Mouse (Mus musculus) A20 (cell line): ENCODE data around the gene Astn2.

Experiments
- DNase-seq: peaks from one replicate; pipeline ENCODE4 v3.0.0-alpha.2; 2011; ENCODE audit warnings: low read depth, low spot score

Gene Astn2

GRCm38 (mm10) chr4:66404201-66404711 is at the start of gene Astn2:
Astn2 (minus strand) TSS chr4:66404611.
- no peak for DNase-seq

GRCm38 (mm10) chr4:66450115-66450514 is 45.7 kb upstream of the Astn2 start:
- DNase-seq, result no peak

DNA sequence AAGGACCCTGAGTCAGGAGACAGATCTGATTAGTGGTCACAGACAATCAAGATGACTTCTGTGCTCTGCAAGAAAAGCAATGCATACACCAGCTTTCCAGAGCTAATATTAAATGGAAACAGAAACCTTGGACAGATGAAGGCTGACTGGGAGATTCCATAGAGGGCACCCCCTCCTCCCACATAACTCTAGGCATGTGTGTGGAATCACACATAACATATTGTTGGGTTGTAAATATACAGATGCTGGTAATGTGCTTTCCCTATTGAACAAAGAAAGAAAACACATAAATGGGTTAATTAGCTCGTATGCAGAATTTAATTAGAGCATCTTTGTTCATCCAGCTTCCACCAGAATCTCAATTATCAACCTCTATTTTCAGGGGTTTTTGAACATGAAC is 26.8 kb upstream of the Astn2 start:
- DNase-seq, result no peak

DNA sequence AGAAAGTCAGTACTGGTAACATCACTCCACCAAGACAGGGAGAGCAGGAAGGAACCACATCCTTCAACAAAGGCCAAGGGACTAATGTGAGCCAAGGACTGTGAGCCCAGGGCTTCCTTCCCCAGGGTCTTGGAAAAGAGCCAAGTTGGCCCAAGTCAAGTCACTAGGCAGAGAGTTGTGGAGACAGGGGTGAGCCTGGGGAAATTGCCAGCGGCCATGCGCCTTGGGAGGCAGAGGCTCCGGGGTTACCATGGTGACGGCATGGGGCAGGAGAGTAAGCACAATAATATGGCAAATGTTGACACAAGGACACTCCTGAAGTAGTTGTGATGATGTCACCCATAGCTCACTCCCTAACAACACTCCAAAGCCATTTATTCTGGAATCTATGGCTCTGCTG is 21.4 kb upstream of the Astn2 start:
- DNase-seq, result no peak

GRCm38 (mm10) chr4:66414778-66415177 is 10.4 kb upstream of the Astn2 start:
- no peak for DNase-seq

DNA sequence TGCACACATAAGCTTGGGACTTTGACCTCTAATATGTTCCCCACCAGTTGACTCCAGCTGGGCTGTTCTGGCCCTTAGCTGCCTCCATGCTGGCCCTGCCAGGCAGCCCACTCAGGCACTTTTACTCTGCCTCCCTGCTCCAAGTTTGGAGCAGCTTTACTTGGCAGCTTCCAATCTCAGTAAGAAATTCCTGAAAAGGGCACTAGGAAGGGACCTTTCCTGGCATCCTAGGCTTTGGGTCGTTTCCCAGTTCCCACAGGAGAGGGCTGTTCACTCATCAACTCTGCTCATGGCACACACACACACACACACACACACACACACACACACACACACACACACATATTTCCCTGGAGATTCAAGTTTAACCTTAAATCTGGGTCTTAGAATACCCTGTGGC is 675 bp upstream of the Astn2 start:
- DNase-seq, result no peak

DNA sequence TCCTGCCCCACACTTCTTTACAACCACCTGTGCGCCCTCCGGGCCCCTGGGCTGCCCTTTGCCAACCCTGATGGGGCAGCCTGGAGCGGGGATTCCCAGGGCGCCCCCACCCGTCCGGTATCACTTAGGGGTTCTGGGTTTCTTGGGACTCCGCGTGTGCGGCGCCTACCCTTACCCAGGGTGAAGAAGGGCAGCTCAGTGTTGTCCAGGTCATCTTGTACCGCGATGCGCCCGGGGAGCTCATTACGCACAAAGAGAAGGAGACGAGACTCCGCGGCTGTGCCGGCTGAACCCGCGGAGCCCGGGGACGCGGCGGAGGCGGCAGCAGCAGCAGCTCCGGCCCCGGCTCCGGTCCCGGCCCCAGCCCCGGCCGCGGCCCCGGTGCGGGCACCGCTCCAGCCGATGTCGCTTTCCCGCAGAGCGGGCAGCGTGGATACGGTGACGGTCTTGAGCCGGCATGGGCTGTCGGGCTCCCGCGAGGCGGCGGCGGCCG is 657 bp downstream of the Astn2 start:
- DNase-seq, result no peak

GRCm38 (mm10) chr4:66403116-66403707 is 1.2 kb downstream of the Astn2 start:
- DNase-seq, result no peak

DNA sequence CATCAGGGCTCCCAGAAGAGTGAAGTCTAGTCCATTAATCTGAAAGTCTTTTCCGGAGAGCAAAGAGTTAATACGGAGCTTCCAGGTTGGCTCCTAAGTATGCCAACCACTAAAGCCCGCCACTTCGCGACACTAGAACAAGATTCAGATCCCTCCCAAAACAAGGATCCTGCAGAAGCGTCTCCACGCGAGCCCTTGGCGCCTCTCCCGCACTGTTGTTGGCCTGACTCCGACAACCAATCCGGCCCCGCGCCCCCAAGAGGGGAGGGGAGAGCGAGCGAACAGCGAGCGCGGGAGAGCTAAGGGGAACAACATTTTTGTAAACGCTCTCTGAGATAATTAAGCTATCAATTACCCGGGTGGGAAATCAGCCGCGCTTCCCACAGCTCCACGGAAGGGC is 1.8 kb downstream of the Astn2 start:
- no peak for DNase-seq

- DNase-seq, result no peak
Observed at GRCm38 (mm10) chr4:66401186-66401681, 3.2 kb downstream of the Astn2 start.

GRCm38 (mm10) chr4:66399066-66399465 is 5.3 kb downstream of the Astn2 start:
- DNase-seq, result no peak

DNA sequence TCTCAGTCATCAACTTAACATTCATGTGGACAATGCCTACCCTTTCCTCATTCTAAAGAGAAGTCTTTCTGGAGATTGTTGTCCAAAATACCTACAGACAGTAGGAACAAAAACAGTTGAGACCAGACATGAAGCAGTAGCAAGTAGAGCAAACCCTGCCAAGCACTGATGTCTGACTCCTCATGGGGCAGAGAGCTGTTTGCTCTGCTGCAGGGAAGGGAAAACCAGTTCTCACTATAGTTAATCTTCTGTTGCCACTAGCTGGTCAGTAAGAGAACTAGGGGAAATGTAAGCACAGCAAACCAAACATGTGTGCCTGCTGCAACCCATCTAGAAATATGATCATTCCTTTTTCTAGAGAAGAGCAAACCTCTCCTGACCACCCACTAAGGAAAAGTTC is 7.2 kb downstream of the Astn2 start:
- DNase-seq, result no peak

GRCm38 (mm10) chr4:66393294-66393693 is 11.1 kb downstream of the Astn2 start:
- DNase-seq, result no peak

DNA sequence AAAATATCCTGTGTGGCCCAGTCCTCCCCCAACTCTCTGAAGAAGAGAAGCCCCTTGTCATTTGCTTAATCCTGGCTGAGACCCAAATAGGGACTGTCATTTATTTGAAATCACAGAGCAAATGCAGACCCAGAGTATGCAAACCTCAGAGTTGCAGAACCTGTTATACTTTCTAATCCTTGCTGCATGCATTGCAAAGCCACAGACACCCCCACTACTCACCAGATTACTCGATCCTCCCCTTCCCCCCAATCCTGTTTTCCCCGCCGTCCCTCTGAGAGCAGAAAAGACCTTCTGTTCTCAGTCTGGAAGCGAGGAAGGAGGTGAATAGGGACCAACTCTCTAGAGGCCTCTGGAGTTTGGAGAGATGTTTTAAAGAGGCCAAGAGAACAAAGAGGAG is 13.9 kb downstream of the Astn2 start:
- DNase-seq, result no peak

- no peak for DNase-seq
Observed at GRCm38 (mm10) chr4:66378586-66378985, 25.8 kb downstream of the Astn2 start.

DNA sequence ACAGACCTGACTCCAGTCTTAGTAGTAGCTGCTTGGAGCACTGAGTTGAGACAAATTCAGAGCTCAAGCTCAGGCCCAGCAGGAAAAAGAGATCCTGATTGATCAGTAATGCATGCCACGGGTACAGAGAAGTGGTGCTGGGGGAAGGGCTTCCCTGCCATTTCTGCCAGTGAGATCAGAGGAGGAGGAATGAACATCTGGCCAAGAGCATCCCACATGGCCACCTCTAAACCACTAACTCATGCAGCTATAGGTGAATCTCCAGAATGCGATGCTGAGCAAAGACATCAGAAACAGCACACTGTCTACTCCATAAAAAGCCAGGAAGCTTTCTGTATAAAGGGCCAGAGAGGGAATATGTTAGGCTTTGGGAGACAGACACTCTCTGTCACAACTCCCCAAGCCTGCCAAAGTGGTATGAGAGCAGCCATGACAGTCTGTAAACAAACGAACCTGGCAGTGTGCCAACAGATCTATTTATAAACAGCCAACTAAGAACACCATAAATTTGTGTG is 33.8 kb downstream of the Astn2 start:
- DNase-seq, result no peak

DNA sequence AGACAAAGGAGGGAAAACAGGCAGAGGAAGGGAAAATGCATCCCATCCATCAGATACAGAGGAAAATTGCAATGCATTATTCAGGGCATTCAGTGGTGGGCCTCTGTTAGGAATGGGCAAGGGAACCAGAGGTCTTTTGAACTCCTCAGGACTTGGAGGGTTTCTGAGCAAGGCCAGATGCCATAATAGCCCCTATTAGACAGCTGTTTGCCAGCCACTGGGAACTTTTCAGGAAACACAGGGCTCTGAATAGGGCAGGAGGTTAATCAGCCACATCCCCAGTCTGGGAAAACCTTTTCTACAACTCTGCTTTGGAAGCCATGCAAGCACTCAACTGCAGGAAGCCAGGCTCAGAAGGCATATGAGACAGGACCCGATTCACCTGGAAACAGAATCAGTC is 38.9 kb downstream of the Astn2 start:
- no peak for DNase-seq

DNA sequence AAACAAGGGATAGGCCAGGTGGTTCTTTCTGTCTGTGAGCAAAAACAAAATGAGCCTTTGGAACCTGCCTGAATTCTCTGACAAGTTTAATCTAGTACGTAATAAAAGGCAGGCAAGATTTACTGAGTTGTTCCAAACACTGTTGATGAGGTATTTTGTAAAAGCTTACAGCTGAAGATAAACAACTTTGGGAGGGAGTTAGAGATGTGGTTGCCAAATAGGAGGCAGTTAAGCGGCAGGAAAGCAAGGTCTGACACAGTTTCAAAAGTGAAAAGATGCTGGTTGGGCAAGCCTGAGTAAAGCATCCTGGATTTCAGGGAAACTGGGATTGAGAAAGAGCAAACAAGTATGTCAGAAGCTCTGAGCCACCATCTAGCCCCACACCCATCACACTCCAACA is 59.8 kb downstream of the Astn2 start:
- no peak for DNase-seq

DNA sequence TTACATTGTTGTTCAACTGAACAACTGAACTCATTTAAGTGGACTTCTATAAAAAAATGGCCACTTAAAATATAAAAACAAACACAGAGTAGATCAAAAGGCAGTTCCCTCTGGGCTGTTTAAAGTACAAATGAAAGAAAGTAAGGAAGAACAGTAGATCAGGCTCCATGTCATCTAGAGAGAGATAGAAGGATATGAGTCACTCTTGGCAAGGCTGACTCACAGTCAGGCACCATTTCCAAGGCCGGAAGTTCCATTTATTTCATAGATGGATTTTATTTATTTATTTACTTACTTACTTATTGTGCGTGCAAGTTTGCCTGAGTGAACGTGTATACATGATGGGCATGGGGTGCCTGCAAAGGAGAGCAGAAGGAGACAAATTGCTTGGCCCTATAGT is 67.0 kb downstream of the Astn2 start:
- DNase-seq, result no peak

GRCm38 (mm10) chr4:66330600-66331285 is 73.7 kb downstream of the Astn2 start:
- no peak for DNase-seq

DNA sequence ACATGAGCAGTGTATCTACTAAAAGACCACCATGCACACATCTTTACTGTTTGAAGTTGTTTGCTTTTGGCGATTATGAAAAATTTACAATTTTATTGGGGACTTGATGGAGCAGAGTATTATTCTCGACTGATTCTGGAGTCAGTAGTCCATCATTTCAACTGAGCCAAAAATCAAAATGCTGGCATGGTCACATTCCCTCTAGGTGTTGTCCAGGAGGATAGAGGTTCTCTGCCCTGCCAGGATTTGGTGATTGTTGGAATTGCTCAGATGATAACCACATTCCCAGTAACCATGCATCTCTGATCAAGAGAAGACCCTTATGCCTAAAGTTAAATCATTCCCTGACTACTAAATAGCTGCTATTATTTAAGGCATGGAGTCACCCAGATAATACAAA is 83.4 kb downstream of the Astn2 start:
- DNase-seq, result no peak

DNA sequence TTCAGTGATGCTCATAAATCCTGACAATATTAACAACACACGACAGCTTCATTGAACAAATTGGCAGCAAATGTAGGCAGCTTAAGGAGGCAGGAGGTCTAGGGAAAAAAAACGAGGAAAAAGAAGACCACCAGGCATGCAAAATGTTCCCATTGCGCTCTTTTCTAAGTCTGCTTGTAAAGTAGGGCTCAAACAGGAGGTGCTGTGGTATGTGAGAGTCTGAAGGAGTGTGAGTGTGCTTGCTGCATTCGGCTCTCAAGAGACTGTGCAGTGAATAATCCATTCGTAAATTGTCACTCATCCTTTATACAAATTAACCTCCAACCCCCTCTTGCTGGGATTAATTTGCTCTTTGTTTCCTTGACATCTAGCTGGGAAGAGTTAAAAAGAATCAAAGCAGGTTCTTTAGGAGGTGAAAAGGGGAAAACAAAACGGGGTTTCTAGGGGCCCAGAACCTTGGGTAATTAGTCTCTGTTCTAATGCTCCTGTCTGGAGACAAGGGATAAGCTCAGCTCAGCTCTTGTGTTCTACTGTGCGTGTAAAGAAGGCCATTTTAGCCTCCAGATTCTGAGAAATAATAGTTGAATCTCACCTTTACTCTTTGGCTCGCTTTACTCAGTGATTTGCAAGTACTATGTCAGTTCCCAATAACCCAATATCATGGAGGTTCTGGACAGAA is 89.5 kb downstream of the Astn2 start:
- no peak for DNase-seq
